Mouse (Mus musculus): ENCODE measurements around the gene Rbmxl1. TPM values are rescaled to one million over a fixed set of nuclear protein-coding genes. Genes with fewer than 3 reads are reported as not detected.
"Not testable (repeated sequence)": the region's sequence is repeated elsewhere in the genome, so short reads cannot be mapped to it uniquely, and the experiment has no call there.

Gene Rbmxl1
- total RNA-seq, 1 experiment from 2014 or later, result 203 TPM

GRCm38 (mm10) chr8:78502706-78503105 is 6.0 kb downstream of the Rbmxl1 start:
- no peak for ATAC-seq (replicated peaks; ENCODE audit: low read depth, poor library complexity, severe bottlenecking)

- not testable (repeated sequence) for ATAC-seq (replicated peaks; ENCODE audit: low read depth, poor library complexity, severe bottlenecking)
These were observed 12.4 kb downstream of the Rbmxl1 start for GRCm38 (mm10) chr8:78496273-78496672.

GRCm38 (mm10) chr8:78493031-78493430 is 15.7 kb downstream of the Rbmxl1 start:
- ATAC-seq (replicated peaks; ENCODE audit: low read depth, poor library complexity, severe bottlenecking), result no peak

- no peak for ATAC-seq (replicated peaks; ENCODE audit: low read depth, poor library complexity, severe bottlenecking)
These were observed 19.0 kb downstream of the Rbmxl1 start for GRCm38 (mm10) chr8:78489733-78490132.

GRCm38 (mm10) chr8:78477051-78477829 is 31.5 kb downstream of the Rbmxl1 start:
- ATAC-seq (replicated peaks; ENCODE audit: low read depth, poor library complexity, severe bottlenecking), result no peak

- ATAC-seq (replicated peaks; ENCODE audit: low read depth, poor library complexity, severe bottlenecking), result no peak
These were observed 40.8 kb downstream of the Rbmxl1 start for GRCm38 (mm10) chr8:78467889-78468288.

GRCm38 (mm10) chr8:78463941-78464340 is 44.8 kb downstream of the Rbmxl1 start:
- no peak for ATAC-seq (replicated peaks; ENCODE audit: low read depth, poor library complexity, severe bottlenecking)

- no peak for ATAC-seq (replicated peaks; ENCODE audit: low read depth, poor library complexity, severe bottlenecking)
These were observed 52.3 kb downstream of the Rbmxl1 start for GRCm38 (mm10) chr8:78456441-78456840.

Other genes with a start within 250 kb of the Rbmxl1 start
- not detected in 2 replicates for gene Pou4f2, start 72.3 kb downstream of the Rbmxl1 start, total RNA-seq (2017)
- gene Slc10a7, start 448 bp upstream of the Rbmxl1 start, total RNA-seq (2017), result 16.2 and 21.1 TPM in 2 replicates